Mouse (Mus musculus) heart, embryonic 14.5 days (tissue): ENCODE measurements at regions not wholly inside any gene's neighbourhood (a gene's known extent, or its start where the extent isn't known, plus 50 kb on each side); places are given as distances from the start of the nearest gene placed in this dataset.

ENCODE experiments used
- ATAC-seq: fragments of 200-750 bp; cut with Nextera tagmentation; 2 replicates; pipeline ENCODE4 v1.8.0; 2017; ENCODE audit warnings: low read depth, moderate TSS enrichment; ENCODE audit not compliant: insufficient number of reproducible peaks, insufficient read depth, low FRiP score
- H3K27ac ChIP-seq, 2 experiments: fragments of 200-500 bp in 1 of 2; fragments of 300-500 bp in 1 of 2; sonication (generic) in 1 of 2; replicated peaks in 1 of 2; 2 replicates each; pipeline ENCODE4 v1.5.1; 2012 to 2014; ENCODE audit warnings: low read depth in 2 of 2, low read length in 2 of 2, control low read depth in 1 of 2, mild to moderate bottlenecking in 1 of 2, mixed read lengths in 1 of 2; ENCODE audit not compliant: control insufficient read depth in 1 of 2, insufficient read depth in 1 of 2
- H3K27me3 ChIP-seq: fragments of 300-500 bp; sonication (generic); 2 replicates; pipeline ENCODE4 v1.6.1; 2014; ENCODE audit warnings: mild to moderate bottlenecking, low read length, control low read depth; ENCODE audit not compliant: control insufficient read depth, insufficient read depth
- H3K36me3 ChIP-seq: fragments of 300-500 bp; sonication (generic); 2 replicates; pipeline ENCODE4 v1.6.1; 2014; ENCODE audit warnings: mild to moderate bottlenecking, control low read depth, low read length, mixed read lengths; ENCODE audit not compliant: control insufficient read depth, insufficient read depth
- H3K4me1 ChIP-seq, 2 experiments: fragments of 200-500 bp in 1 of 2; fragments of 300-500 bp in 1 of 2; sonication (generic) in 1 of 2; 2 replicates each; pipeline ENCODE4 v1.6.1; 2012 to 2014; ENCODE audit warnings: low read length in 2 of 2, control low read depth in 1 of 2, mixed read lengths in 1 of 2; ENCODE audit not compliant: control insufficient read depth in 2 of 2, insufficient read depth in 2 of 2
- H3K4me2 ChIP-seq: fragments of 300-500 bp; sonication (generic); 2 replicates; pipeline ENCODE4 v1.6.1; 2014; ENCODE audit warnings: mild to moderate bottlenecking, low read length
- H3K4me3 ChIP-seq, 2 experiments: fragments of 200-500 bp in 1 of 2; fragments of 300-500 bp in 1 of 2; sonication (generic) in 1 of 2; 2 replicates each; pipeline ENCODE4 v1.5.1; 2012 to 2014; ENCODE audit warnings: low read length in 2 of 2, mild to moderate bottlenecking in 2 of 2, control low read depth in 1 of 2, low read depth in 1 of 2, moderate library complexity in 1 of 2; ENCODE audit not compliant: control insufficient read depth in 1 of 2, insufficient read depth in 1 of 2
- H3K9ac ChIP-seq: fragments of 300-500 bp; sonication (generic); 2 replicates; pipeline ENCODE4 v1.6.1; 2014; ENCODE audit warnings: mild to moderate bottlenecking, low read length
- H3K9me3 ChIP-seq: fragments of 300-500 bp; sonication (generic); 2 replicates; pipeline ENCODE4 v1.6.1; 2016; ENCODE audit warnings: low read length, control low read depth; ENCODE audit not compliant: control insufficient read depth
- WGBS: fragments of 180-500 bp; shearing (Covaris S2); extraction: QIAGEN DNeasy Blood & Tissue Kit; methylation state at CpG from one replicate; pipeline ENCODE4 v1.1.7; 2014; 5-methylcytosine and 5-hydroxymethylcytosine counted together

DNA sequence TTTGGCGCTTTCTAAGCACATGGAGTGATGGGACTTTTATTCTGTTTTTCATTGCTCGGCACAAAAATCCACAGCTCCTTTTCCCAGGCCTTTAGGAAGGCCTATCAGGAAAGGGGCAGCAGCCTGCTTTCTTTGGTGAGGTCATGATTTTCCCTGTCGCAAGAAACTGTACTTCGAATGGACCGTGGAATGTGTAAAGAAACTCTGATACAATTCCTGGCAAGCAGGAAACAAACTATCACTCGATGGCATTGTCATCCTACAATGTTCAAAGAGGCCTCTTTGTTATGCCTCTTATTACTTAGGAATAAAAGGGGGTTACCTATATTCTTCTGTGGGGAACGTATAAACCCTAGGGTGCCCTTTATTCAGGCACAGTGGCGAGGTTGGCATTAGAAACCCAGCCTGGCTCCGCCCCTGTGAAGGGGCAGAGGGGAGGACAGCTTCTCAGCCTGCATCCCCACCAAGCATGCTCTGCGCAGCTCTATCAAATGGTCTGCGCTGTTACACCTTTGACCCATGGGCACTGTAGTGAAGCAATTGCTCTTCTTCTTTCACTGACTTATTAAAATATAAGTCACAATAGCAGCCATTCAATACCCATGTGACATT is 246.5 kb downstream of the Irs2 start:
- 54% methylated on average over 11 of the region's 11 CpGs for WGBS
- Histone ChIP-seq H3K4me2 (no peak overlapping the region), H3K27ac (peak overlapping the region; percentile 78 to 93), H3K4me1 (peaks cover 16 to 20% of the 10 kb centered on the region in 2 experiments), H3K27me3 (no peaks in the 10 kb centered on the region), H3K9me3 (no peaks in the 10 kb centered on the region), H3K9ac (no peak overlapping the region), H3K36me3 (no peaks in the 10 kb centered on the region), H3K4me3 (no peak overlapping the region)
- ATAC-seq: no peak

DNA sequence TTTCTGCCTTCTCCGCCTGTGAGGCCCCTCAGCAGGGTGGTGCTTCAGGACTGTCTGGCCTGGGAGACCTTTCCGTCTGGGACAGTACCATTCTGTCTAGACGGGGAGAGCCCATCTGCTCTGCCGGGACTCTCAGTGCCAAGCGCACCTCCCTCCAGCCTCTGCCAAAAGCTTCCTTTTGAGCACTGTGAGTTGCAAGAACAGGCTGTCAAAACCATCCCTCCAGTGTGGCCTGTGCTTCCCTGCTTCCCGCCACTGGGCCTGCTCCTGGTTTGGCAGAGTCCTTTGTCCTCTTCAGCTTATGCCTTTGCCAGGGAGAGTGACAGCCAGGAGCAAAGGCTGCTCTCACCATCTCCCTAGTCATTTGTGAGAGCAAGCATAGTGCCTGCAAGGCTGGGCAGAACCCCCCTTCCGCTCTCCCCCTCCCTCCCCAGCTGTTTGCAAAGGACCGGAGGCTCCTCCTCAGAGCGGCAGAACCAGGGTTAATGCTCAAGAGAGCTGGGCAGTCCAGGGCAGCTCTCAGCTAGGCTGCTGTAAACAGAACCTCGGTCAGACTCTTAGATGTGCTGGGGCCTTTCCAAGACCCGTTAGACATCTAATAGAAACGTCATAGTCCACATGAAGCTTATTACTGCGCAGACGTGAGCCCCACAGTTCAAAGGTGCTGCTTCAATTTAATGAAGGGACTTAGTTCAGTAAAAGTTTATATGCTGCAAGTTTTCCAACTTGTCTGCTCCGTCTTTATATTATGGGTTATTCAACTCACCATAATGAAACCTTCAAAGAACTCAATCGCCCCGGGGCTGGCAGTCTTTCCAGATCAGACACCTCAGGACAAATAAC is 247.2 kb downstream of the Irs2 start:
- peak; percentile 64 for ATAC-seq
- Histone ChIP-seq H3K9ac (peak overlapping the region; percentile 66), H3K4me1 (peaks cover 16 to 20% of the 10 kb centered on the region in 2 experiments), H3K27ac (peak overlapping the region; percentile 78 to 93), H3K27me3 (no peaks in the 10 kb centered on the region), H3K4me2 (peak overlapping the region; percentile 43), H3K9me3 (no peaks in the 10 kb centered on the region), H3K4me3 (no peak overlapping the region), H3K36me3 (no peaks in the 10 kb centered on the region)
- WGBS: 20% methylated on average over 17 of the region's 17 CpGs

DNA sequence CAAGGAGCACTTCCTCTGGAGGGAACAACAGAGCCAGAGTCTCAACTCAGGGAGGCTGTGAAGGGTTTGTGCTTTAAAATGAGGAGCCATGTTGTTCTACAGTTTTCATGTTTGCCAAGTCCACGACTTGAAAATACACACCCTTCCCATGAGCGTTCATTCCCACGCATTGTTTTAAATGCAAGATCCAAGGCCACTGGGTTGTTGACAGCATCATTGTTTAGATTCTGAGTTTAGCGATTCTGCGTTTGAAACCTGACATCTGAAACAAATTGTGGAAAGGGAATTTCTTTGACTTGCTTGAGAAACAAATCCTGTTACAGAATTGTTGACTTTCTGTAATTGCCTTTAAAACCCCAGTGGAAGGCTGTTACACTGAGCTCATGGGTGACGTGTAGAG is 248.0 kb downstream of the Irs2 start:
- peak overlapping the region; percentile 78 to 93; a peak in 3 of 4 replicates for H3K27ac ChIP-seq
- no peak overlapping the region for H3K4me3 ChIP-seq
- no peaks in the 10 kb centered on the region for H3K36me3 ChIP-seq
- no peaks in the 10 kb centered on the region for H3K27me3 ChIP-seq
- no peak for ATAC-seq
- peaks cover 16 to 20% of the 10 kb centered on the region in 2 experiments for H3K4me1 ChIP-seq
- H3K4me2 ChIP-seq: peak overlapping the region; percentile 43; the same call in 1 of the 2 replicates
- WGBS: 77% methylated on average over 6 of the region's 6 CpGs
- no peaks in the 10 kb centered on the region for H3K9me3 ChIP-seq
- peak overlapping the region; percentile 66; the same call in 1 of the 2 replicates for H3K9ac ChIP-seq

DNA sequence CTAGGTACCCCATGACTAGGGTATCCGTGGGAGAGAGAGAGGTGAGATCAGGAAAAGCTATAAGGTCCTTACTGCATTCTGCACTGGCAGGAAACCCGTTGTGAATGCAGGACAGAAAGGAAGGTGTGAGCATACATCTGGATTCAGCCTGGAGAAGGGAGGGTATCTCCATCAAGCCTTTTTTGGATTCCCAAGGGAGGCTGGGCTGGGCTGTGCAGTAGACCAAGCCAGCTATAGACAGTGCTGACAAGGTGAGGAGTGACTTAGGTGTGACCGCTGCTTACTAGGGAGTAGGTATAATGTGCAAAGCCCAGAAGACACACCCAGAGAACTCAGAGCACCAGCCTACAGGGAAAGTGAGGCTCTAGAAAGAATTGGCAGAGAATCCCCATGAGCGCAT is 250.1 kb downstream of the Irs2 start:
- Histone ChIP-seq H3K9ac (no peak overlapping the region), H3K4me2 (no peak overlapping the region), H3K36me3 (no peaks in the 10 kb centered on the region), H3K27me3 (no peaks in the 10 kb centered on the region), H3K27ac (no peak overlapping the region), H3K4me3 (no peak overlapping the region), H3K4me1 (peaks cover 16 to 20% of the 10 kb centered on the region in 2 experiments), H3K9me3 (no peaks in the 10 kb centered on the region)
- no peak for ATAC-seq
- WGBS: 74% methylated on average over 4 of the region's 4 CpGs

DNA sequence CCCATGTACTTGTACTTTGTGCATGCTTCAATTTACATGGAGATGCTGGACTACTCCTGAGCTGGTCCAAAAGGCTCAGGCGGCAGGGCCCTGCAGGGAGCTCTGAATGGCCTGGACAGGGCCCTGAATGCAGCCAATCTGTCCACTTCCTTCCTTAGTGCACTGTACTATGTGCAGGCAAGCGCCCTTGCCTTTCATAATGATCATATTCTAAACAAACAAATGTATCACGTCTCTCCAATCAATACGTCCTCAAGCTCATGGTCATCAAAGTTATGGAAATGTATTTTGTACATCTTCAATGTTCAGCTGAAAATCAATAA is 253.3 kb downstream of the Irs2 start:
- Histone ChIP-seq H3K9me3 (no peaks in the 10 kb centered on the region), H3K36me3 (no peaks in the 10 kb centered on the region), H3K27ac (no peak overlapping the region), H3K27me3 (no peaks in the 10 kb centered on the region), H3K9ac (no peak overlapping the region), H3K4me2 (no peak overlapping the region), H3K4me3 (no peak overlapping the region), H3K4me1 (no peaks in the 10 kb centered on the region)
- ATAC-seq: no peak
- WGBS: 80% methylated on average over 4 of the region's 4 CpGs

DNA sequence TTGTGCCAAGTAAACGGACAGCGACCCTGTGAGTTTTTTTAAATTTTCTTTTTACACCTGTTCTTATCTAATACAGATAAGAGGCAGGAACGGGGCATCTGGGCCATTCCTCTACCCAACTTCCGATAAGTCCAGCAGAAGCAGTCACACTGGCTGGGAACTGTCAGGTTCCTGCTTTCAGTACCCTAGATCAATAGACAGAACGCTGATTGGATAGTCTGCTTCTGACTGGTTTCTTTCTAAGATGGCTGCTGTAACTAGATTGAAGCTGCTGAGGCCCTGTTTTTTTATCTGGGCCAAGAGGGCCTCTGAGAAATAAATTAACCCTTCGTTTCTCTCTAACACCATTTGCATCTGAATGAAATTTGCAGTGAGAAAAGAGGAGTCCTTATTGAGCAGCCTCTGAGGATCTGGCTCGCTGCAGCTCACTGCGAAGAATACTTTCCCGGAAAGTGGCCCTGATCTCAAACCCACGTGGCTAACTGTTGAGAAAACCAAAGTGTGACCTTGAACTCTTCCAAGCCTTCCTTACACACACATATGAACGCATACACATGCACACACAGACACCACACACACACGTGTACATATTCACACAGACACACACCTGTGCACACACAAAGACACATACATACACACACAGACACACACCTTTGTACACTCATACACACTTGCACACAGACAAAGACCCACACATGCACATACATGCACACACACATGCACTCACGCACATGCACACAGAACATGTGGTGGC is 253.8 kb downstream of the Irs2 start:
- ATAC-seq: no peak
- Histone ChIP-seq H3K4me2 (no peak overlapping the region), H3K36me3 (no peaks in the 10 kb centered on the region), H3K9me3 (no peaks in the 10 kb centered on the region), H3K27me3 (no peaks in the 10 kb centered on the region), H3K4me1 (no peaks in the 10 kb centered on the region), H3K27ac (no peak overlapping the region), H3K9ac (no peak overlapping the region), H3K4me3 (no peak overlapping the region)
- WGBS: 60% methylated on average over 13 of the region's 13 CpGs

DNA sequence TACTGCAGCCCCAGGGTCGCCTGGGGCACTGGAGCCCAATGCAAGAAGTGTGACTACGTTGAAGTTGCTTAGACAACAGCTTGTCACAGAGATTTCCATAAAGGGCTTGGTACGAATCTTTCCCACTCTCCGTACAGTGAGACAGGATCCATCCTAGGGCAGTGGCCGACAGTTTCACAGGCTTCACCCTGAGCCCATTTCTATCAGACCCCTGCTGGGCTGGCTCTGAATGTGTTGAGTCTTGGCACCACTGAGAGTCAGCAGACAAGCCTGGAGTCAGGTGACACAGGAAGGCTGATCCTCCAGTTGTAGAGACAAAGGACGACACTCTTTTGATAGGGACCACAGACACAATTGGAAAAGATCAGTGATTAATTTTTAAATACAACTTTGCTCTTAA is 255.2 kb downstream of the Irs2 start:
- WGBS: 67% methylated on average over 6 of the region's 6 CpGs
- no peaks in the 10 kb centered on the region for H3K36me3 ChIP-seq

More for the DNA sequence above, 255.2 kb downstream of the Irs2 start:
- no peak for ATAC-seq
- Histone ChIP-seq H3K27ac (no peak overlapping the region), H3K27me3 (no peaks in the 10 kb centered on the region), H3K9me3 (no peaks in the 10 kb centered on the region), H3K4me2 (no peak overlapping the region), H3K4me1 (no peaks in the 10 kb centered on the region), H3K9ac (no peak overlapping the region), H3K4me3 (no peak overlapping the region)
